Mouse (Mus musculus): ENCODE measurements at regions not wholly inside any gene's neighbourhood (a gene's known extent, or its start where the extent isn't known, plus 50 kb on each side); places are given as distances from the start of the nearest gene placed in this dataset.

DNA sequence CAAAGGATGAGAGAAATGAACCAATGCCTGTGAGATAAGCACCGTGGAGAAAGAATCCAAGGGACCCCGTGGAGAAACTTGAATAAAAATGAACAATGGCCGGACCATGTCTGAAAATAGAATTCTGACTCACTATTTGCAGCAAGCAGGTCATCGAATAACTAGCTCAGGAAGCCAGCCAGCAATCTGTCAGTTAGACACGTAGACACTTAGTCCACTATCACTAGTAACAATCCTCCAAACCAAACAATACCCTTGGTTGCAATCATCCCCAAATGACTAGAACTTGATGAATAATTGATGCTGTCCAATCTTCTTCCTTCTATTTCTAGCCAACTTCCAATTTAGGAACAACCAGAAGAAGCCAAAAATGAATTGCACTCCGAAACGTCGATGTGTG, 328.5 kb downstream of the Tmem182 start:
- Histone ChIP-seq H3K4me3 (ENCODE audit: low read depth, low read length) (no peak overlapping the region), H3K36me3 (ENCODE audit: control insufficient read depth, insufficient read depth, low read length) (no peaks in the 10 kb centered on the region)
- DNase-seq (ENCODE audit: low spot score): peak; percentile 19

DNA sequence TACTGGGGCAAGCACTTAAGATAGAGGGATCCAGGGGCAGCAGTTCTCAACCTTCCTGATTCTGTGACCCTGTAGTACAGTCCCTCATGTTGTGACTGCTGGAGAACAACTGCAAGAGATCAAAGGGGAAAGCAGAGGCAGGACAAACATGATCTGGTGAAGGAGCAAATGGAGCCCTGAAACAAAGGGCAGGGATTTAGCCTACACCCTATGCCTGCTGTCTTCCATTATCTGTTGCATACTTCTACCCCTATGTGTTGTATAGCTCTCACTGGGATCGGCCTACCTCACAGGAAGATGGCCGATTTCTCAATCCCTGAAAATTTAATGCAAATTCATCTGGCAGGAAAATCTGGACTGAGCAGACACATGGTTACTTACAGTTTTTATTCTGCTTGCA, 334.3 kb downstream of the Tmem182 start:
- Histone ChIP-seq H3K9ac (ENCODE audit: low read length) (no peak overlapping the region), H3K27ac (ENCODE audit: low read depth, low read length) (no peak overlapping the region), H3K4me2 (ENCODE audit: low read length) (no peak overlapping the region), H3K27me3 (replicated peaks; ENCODE audit: control insufficient read depth, insufficient read depth, low read length) (no peaks in the 10 kb centered on the region), H3K4me3 (ENCODE audit: low read depth, low read length) (no peak overlapping the region), H3K4me1 (ENCODE audit: control insufficient read depth, insufficient read depth, low read length) (peaks cover 7% of the 10 kb centered on the region; the same call in 1 of the 2 replicates), H3K9me3 (replicated peaks; ENCODE audit: control insufficient read depth, low read length) (no peaks in the 10 kb centered on the region), H3K36me3 (ENCODE audit: control insufficient read depth, insufficient read depth, low read length) (no peaks in the 10 kb centered on the region)
- no peak for ATAC-seq
- no peak for DNase-seq (ENCODE audit: low spot score)
- WGBS: 74% methylated on average over 2 of the region's 2 CpGs

More for the DNA sequence above, 328.5 kb downstream of the Tmem182 start:
- H3K4me1 ChIP-seq (ENCODE audit: control insufficient read depth, insufficient read depth, low read length): no peaks in the 10 kb centered on the region
- WGBS: 59% methylated on average over 8 of the region's 8 CpGs
- no peak overlapping the region for H3K27ac ChIP-seq (ENCODE audit: low read depth, low read length)
- H3K9me3 ChIP-seq (replicated peaks; ENCODE audit: control insufficient read depth, low read length): no peaks in the 10 kb centered on the region
- H3K27me3 ChIP-seq (replicated peaks; ENCODE audit: control insufficient read depth, insufficient read depth, low read length): 0 out of 2 replicates have a peak, but pooled peaks cover 3% of the 10 kb centered on the region
- no peak overlapping the region for H3K4me2 ChIP-seq (ENCODE audit: low read length)
- ATAC-seq: no peak
- H3K9ac ChIP-seq (ENCODE audit: low read length): no peak overlapping the region

GRCm38 (mm10) chr1:41140542-41140941, 335.1 kb downstream of the Tmem182 start:
- WGBS: 0% methylated on average over 1 of the region's 1 CpGs
- Histone ChIP-seq H3K27ac (ENCODE audit: low read depth, low read length) (peak overlapping the region; percentile 53; the same call in 1 of the 2 replicates), H3K36me3 (ENCODE audit: control insufficient read depth, insufficient read depth, low read length) (no peaks in the 10 kb centered on the region), H3K4me2 (ENCODE audit: low read length) (no peak overlapping the region), H3K4me3 (ENCODE audit: low read depth, low read length) (no peak overlapping the region), H3K4me1 (ENCODE audit: control insufficient read depth, insufficient read depth, low read length) (peaks cover 8% of the 10 kb centered on the region; the same call in 1 of the 2 replicates), H3K9ac (ENCODE audit: low read length) (no peak overlapping the region), H3K9me3 (replicated peaks; ENCODE audit: control insufficient read depth, low read length) (no peaks in the 10 kb centered on the region), H3K27me3 (replicated peaks; ENCODE audit: control insufficient read depth, insufficient read depth, low read length) (no peaks in the 10 kb centered on the region)
- DNase-seq (ENCODE audit: low spot score) (peak; percentile 73), ATAC-seq (peak; percentile 80)

DNA sequence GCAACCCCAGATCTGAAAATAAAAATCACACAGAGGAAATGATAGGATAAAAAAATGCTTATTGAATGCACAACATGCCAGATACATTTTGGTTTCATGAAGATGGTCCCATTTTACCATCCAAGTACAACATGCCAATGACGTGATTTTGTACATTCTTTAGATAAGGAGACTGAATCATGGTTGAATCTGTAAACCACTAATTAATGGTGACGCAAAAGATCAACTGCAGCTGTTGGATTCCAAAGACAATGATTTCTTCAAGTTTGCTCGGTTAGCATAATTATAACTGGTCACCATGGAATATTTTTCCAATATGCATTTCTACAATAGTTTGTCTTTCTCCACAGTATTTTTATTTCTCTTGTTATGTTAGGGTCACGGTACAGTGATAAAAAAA, 336.6 kb downstream of the Tmem182 start:
- DNase-seq (ENCODE audit: low spot score) (no peak), ATAC-seq (no peak)
- Histone ChIP-seq H3K4me3 (ENCODE audit: low read depth, low read length) (no peak overlapping the region), H3K27me3 (replicated peaks; ENCODE audit: control insufficient read depth, insufficient read depth, low read length) (no peaks in the 10 kb centered on the region), H3K4me2 (ENCODE audit: low read length) (no peak overlapping the region), H3K27ac (ENCODE audit: low read depth, low read length) (no peak overlapping the region), H3K36me3 (ENCODE audit: control insufficient read depth, insufficient read depth, low read length) (no peaks in the 10 kb centered on the region), H3K9ac (ENCODE audit: low read length) (no peak overlapping the region), H3K9me3 (replicated peaks; ENCODE audit: control insufficient read depth, low read length) (no peaks in the 10 kb centered on the region), H3K4me1 (ENCODE audit: control insufficient read depth, insufficient read depth, low read length) (peaks cover 8% of the 10 kb centered on the region; the same call in 1 of the 2 replicates)
- WGBS: 86% methylated on average over 4 of the region's 4 CpGs

DNA sequence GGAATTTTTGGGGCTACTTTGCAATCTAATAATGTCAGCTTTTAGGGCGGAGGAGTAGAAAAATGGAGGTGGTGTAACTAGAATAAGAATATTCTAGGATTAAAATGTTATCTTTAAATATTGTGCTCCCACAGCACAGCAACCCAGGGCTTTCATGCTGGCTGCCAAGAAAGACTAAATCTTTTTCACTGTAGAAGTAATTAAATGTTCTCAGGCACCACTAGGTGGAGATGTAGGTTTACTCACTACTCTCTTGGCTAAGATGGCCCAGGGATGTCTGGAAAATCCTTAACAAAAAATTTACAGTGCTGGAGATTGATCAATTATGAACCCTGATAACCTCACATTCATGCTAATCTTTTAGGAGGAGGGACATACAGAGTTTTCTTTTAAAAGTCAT, 347.1 kb downstream of the Tmem182 start:
- H3K9ac ChIP-seq (ENCODE audit: low read length): no peak overlapping the region
- no peaks in the 10 kb centered on the region for H3K9me3 ChIP-seq (replicated peaks; ENCODE audit: control insufficient read depth, low read length)
- ATAC-seq (peak; percentile 67), DNase-seq (ENCODE audit: low spot score) (peak; percentile 96)
- WGBS: 37% methylated on average over 1 of the region's 1 CpGs
- peaks cover 20% of the 10 kb centered on the region for H3K4me1 ChIP-seq (ENCODE audit: control insufficient read depth, insufficient read depth, low read length)
- H3K27me3 ChIP-seq (replicated peaks; ENCODE audit: control insufficient read depth, insufficient read depth, low read length): no peaks in the 10 kb centered on the region
- H3K4me3 ChIP-seq (ENCODE audit: low read depth, low read length): no peak overlapping the region
- H3K36me3 ChIP-seq (ENCODE audit: control insufficient read depth, insufficient read depth, low read length): no peaks in the 10 kb centered on the region
- no peak overlapping the region; the same call in 1 of the 2 replicates for H3K27ac ChIP-seq (ENCODE audit: low read depth, low read length)
- H3K4me2 ChIP-seq (ENCODE audit: low read length): no peak overlapping the region

- DNase-seq (ENCODE audit: low spot score) (peak; percentile 90), ATAC-seq (peak; percentile 57)
- H3K4me1 ChIP-seq (ENCODE audit: control insufficient read depth, insufficient read depth, low read length): peaks cover 25% of the 10 kb centered on the region
- 10% methylated on average over 14 of the region's 14 CpGs for WGBS
- no peaks in the 10 kb centered on the region for H3K9me3 ChIP-seq (replicated peaks; ENCODE audit: control insufficient read depth, low read length)
- no peak overlapping the region for H3K9ac ChIP-seq (ENCODE audit: low read length)
- H3K4me2 ChIP-seq (ENCODE audit: low read length): no peak overlapping the region; the same call in 1 of the 2 replicates
- H3K4me3 ChIP-seq (ENCODE audit: low read depth, low read length): no peak overlapping the region
- peak overlapping the region; percentile 68 for H3K27ac ChIP-seq (ENCODE audit: low read depth, low read length)
- no peaks in the 10 kb centered on the region for H3K27me3 ChIP-seq (replicated peaks; ENCODE audit: control insufficient read depth, insufficient read depth, low read length)
- no peaks in the 10 kb centered on the region for H3K36me3 ChIP-seq (ENCODE audit: control insufficient read depth, insufficient read depth, low read length)
Observed at GRCm38 (mm10) chr1:41153174-41153999, 348.0 kb downstream of the Tmem182 start.

DNA sequence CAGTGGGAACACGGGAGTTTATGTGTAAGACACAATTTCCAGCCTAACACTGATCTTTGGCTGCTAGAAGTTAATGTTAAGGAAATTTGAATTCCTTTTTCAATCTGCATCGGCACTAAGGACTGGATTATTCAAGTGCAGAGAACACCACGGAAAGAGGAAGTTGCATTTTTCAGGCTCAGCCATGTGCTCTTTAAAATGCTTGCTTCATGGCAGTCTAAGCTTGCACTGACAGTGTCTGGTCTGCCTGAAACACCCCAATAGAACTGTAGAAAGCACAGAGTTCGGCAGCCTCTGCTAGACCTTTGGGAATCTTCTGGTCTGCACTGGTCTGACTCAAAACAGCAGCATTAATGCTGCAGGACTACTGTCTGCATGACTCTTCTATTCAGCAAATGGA, 348.8 kb downstream of the Tmem182 start:
- Histone ChIP-seq H3K36me3 (ENCODE audit: control insufficient read depth, insufficient read depth, low read length) (no peaks in the 10 kb centered on the region), H3K9me3 (replicated peaks; ENCODE audit: control insufficient read depth, low read length) (no peaks in the 10 kb centered on the region), H3K4me1 (ENCODE audit: control insufficient read depth, insufficient read depth, low read length) (peaks cover 32% of the 10 kb centered on the region), H3K27me3 (replicated peaks; ENCODE audit: control insufficient read depth, insufficient read depth, low read length) (no peaks in the 10 kb centered on the region), H3K27ac (ENCODE audit: low read depth, low read length) (peak overlapping the region; percentile 55; the same call in 1 of the 2 replicates), H3K4me2 (ENCODE audit: low read length) (no peak overlapping the region), H3K9ac (ENCODE audit: low read length) (no peak overlapping the region), H3K4me3 (ENCODE audit: low read depth, low read length) (no peak overlapping the region)
- ATAC-seq (no peak), DNase-seq (ENCODE audit: low spot score) (no peak)
- WGBS: 34% methylated on average over 4 of the region's 4 CpGs

- WGBS: 22% methylated on average over 10 of the region's 10 CpGs
- peak overlapping the region; percentile 44; the same call in 1 of the 2 replicates for H3K4me2 ChIP-seq (ENCODE audit: low read length)
- DNase-seq (ENCODE audit: low spot score) (no peak), ATAC-seq (no peak)
- peak overlapping the region; percentile 85 for H3K27ac ChIP-seq (ENCODE audit: low read depth, low read length)
- H3K4me3 ChIP-seq (ENCODE audit: low read depth, low read length): no peak overlapping the region
- H3K4me1 ChIP-seq (ENCODE audit: control insufficient read depth, insufficient read depth, low read length): peaks cover 32% of the 10 kb centered on the region
- H3K27me3 ChIP-seq (replicated peaks; ENCODE audit: control insufficient read depth, insufficient read depth, low read length): no peaks in the 10 kb centered on the region
- H3K9ac ChIP-seq (ENCODE audit: low read length): peak overlapping the region; percentile 45
- no peaks in the 10 kb centered on the region for H3K9me3 ChIP-seq (replicated peaks; ENCODE audit: control insufficient read depth, low read length)
- H3K36me3 ChIP-seq (ENCODE audit: control insufficient read depth, insufficient read depth, low read length): no peaks in the 10 kb centered on the region
Observed at GRCm38 (mm10) chr1:41156946-41157345, 351.5 kb downstream of the Tmem182 start.
